Mouse (Mus musculus): Measurements from ENCODE around the gene Cacng2. TPM values are rescaled to one million over a fixed set of nuclear protein-coding genes. Genes with fewer than 3 reads are reported as not detected.

Gene Cacng2
- 28.2 and 28.4 TPM in 2 replicates for polyA plus RNA-seq (2012; rRNA removed)

DNA sequence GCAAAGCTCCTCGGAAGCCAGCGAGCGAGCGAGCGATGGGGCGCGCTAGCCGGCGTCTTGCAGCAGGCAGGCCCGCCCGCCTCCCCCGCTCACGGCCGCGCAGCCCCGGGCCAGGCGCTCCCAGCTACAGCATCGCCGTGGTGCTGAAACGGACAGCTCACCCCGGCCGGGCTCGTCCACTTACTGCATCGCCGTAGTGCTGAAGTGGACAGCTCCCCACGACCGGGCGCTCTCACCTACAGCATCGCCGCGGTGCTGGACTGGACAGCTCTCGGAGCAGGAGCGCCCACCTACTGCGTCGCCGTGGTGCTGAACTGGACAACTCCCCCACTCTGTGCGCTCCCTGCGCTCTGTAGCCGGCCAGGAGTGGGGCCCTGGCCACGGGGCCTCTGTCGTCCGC is at the start of gene Cacng2:
TSS of gene Cacng2 (minus strand) at position 325 of the 400 bp plus-strand sequence.
- TF ChIP-seq CTCF (IDR thresholded peaks at IDR 0.05; ENCODE audit: extremely low read depth, insufficient read depth, low read length) = no peak
- TF ChIP-seq POLR2A (IDR thresholded peaks at IDR 0.05; ENCODE audit: extremely low read depth, insufficient read depth, low read length) = no peak
- Histone ChIP-seq H3K27ac (ENCODE audit: insufficient read depth, low read length) (peak within 1 kb of the TSS; percentile 97), H3K4me3 (ENCODE audit: insufficient read depth, low read length) (peak within 1 kb of the TSS; percentile 77), H3K4me1 (ENCODE audit: control insufficient read depth, insufficient read depth, low read length) (no peaks in the 10 kb centered on the region; the same call in 1 of the 2 replicates)

DNA sequence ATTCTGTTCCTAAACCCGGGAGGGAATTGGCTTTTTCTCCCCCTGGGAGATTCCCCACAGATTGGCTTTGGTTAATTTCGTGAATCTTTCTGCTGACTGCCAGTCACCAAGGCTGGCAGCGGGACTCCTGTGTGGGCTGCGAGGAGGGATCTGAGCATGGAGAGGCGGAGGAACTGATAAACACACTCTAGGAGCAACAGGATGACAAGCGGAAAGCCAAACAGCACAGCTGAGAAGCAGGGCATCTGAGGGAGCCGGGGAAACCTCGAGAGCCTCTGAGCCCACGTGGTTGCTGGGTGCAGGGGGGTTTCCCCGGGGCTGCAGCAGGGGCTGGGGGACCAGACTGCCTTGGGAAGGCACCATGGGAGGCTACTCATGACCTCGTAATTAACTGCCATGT is 49.7 kb upstream of the Cacng2 start:
- no peak overlapping the region for H3K4me3 ChIP-seq (ENCODE audit: insufficient read depth, low read length)
- no peak overlapping the region for H3K27ac ChIP-seq (ENCODE audit: insufficient read depth, low read length)
- TF ChIP-seq CTCF (IDR thresholded peaks at IDR 0.05; ENCODE audit: extremely low read depth, insufficient read depth, low read length) (no peak), POLR2A (IDR thresholded peaks at IDR 0.05; ENCODE audit: extremely low read depth, insufficient read depth, low read length) (no peak)
- H3K4me1 ChIP-seq (ENCODE audit: control insufficient read depth, insufficient read depth, low read length) = peaks cover 2% of the 10 kb centered on the region

DNA sequence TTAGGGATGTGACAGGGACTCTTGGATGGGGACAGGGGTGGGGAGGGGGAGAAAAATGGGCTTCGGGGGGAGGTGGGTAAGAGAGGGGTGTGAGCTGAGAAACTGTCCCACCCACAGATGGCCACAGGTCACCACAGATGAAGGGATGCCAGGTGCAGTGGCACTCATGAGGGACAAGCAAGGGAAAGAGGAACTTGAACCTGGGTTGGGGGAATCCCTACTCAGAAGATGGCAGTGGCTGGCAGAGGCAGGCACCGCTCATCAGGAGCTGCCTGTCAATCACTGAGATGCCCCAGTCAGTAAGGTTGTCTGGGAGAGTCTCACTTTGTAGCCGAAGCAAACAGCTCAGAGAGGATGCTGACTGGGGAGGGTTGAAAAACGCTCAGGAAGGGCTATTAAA is 45.5 kb upstream of the Cacng2 start:
- no peak overlapping the region for H3K4me3 ChIP-seq (ENCODE audit: insufficient read depth, low read length)
- H3K4me1 ChIP-seq (ENCODE audit: control insufficient read depth, insufficient read depth, low read length) = no peaks in the 10 kb centered on the region
- H3K27ac ChIP-seq (ENCODE audit: insufficient read depth, low read length) = no peak overlapping the region
- TF ChIP-seq CTCF (IDR thresholded peaks at IDR 0.05; ENCODE audit: extremely low read depth, insufficient read depth, low read length) (no peak), POLR2A (IDR thresholded peaks at IDR 0.05; ENCODE audit: extremely low read depth, insufficient read depth, low read length) (no peak)

DNA sequence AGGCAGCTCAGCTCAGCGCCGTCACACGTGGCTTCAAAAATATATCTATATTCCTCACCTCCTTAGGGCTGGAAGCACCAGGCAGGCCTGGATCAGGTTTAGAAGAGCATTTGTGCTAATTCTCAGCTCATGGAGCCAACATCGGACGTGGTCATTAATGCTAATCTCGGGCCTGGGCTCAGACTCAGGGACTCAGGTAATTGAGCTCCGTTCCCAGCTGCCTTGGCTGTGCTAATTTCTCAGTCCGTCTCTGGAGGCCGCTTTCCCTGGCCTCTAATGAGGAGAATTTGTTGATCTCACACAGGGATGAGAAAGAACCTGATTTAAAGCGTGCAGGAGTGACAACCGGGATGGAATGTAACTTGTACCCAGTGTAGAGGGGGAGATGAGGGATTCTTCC is 44.6 kb upstream of the Cacng2 start:
- no peaks in the 10 kb centered on the region for H3K4me1 ChIP-seq (ENCODE audit: control insufficient read depth, insufficient read depth, low read length)
- no peak for TF ChIP-seq POLR2A (IDR thresholded peaks at IDR 0.05; ENCODE audit: extremely low read depth, insufficient read depth, low read length)
- no peak for TF ChIP-seq CTCF (IDR thresholded peaks at IDR 0.05; ENCODE audit: extremely low read depth, insufficient read depth, low read length)
- H3K27ac ChIP-seq (ENCODE audit: insufficient read depth, low read length) = no peak overlapping the region
- H3K4me3 ChIP-seq (ENCODE audit: insufficient read depth, low read length) = no peak overlapping the region

DNA sequence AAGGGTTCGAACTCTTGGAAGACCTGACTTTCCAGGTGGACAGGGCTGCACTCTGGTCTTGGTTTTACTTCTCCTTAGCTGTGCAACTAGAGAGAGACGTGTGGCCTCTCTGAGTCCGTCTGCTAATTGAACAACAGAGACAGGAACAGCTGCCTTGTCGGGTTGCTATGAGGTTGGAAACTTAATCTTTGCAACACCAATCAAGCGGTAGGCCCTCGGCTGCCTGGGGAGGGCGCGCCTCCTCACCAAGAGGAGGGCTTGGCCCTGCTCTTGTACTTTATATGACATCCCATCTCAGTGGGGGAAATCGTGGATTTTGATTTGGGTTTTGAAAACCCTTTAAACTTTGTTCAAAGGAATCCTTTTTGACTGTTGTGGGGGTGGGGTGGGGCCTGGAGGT is 42.1 kb upstream of the Cacng2 start:
- H3K4me3 ChIP-seq (ENCODE audit: insufficient read depth, low read length) = no peak overlapping the region
- H3K4me1 ChIP-seq (ENCODE audit: control insufficient read depth, insufficient read depth, low read length) = no peaks in the 10 kb centered on the region
- TF ChIP-seq POLR2A (IDR thresholded peaks at IDR 0.05; ENCODE audit: extremely low read depth, insufficient read depth, low read length) (no peak), CTCF (IDR thresholded peaks at IDR 0.05; ENCODE audit: extremely low read depth, insufficient read depth, low read length) (no peak)
- no peak overlapping the region for H3K27ac ChIP-seq (ENCODE audit: insufficient read depth, low read length)

DNA sequence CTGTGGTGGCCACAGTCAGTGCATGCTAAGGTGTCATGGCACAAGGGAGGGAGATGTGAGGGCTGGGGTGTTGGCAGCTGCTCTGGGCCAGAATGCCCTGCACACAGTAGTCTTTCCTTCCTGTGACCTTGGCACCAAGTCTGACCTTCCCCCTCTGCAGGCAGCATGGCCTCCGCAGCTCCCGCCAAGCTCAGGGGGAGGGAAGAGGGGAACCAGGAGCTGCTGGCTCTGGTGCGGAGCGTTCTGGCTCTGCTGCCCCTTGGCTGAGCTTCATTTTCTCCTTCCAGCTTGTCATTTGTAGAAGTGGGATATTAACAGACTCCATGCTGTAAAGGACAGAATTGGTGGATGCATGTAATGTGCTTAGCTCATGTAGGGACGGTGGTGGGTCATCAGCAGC is 38.5 kb upstream of the Cacng2 start:
- no peak overlapping the region for H3K4me3 ChIP-seq (ENCODE audit: insufficient read depth, low read length)
- H3K4me1 ChIP-seq (ENCODE audit: control insufficient read depth, insufficient read depth, low read length) = no peaks in the 10 kb centered on the region
- TF ChIP-seq POLR2A (IDR thresholded peaks at IDR 0.05; ENCODE audit: extremely low read depth, insufficient read depth, low read length) = no peak
- TF ChIP-seq CTCF (IDR thresholded peaks at IDR 0.05; ENCODE audit: extremely low read depth, insufficient read depth, low read length) = no peak
- H3K27ac ChIP-seq (ENCODE audit: insufficient read depth, low read length) = no peak overlapping the region

DNA sequence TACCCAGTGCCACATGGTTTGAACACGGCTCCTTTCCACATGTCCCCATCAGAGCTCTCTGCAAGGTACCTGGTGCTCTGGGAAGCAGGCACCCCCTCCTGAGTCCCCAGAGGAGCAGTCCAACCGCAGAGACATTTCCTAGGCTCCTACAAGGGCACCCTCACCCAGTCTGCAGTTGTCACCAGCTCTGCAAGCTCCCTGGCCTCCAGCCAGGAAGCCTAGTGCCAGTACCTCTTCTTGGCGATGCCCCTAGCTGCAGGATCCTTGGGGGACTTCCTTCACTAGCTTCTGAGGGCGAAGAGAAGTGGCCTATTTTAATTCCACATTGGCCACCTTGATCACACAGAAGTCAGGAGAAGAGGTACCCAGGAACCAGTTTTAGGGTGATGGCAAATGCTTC is 38.0 kb upstream of the Cacng2 start:
- TF ChIP-seq CTCF (IDR thresholded peaks at IDR 0.05; ENCODE audit: extremely low read depth, insufficient read depth, low read length) = no peak
- TF ChIP-seq POLR2A (IDR thresholded peaks at IDR 0.05; ENCODE audit: extremely low read depth, insufficient read depth, low read length) = no peak
- no peak overlapping the region for H3K4me3 ChIP-seq (ENCODE audit: insufficient read depth, low read length)
- H3K4me1 ChIP-seq (ENCODE audit: control insufficient read depth, insufficient read depth, low read length) = no peaks in the 10 kb centered on the region
- H3K27ac ChIP-seq (ENCODE audit: insufficient read depth, low read length) = no peak overlapping the region

DNA sequence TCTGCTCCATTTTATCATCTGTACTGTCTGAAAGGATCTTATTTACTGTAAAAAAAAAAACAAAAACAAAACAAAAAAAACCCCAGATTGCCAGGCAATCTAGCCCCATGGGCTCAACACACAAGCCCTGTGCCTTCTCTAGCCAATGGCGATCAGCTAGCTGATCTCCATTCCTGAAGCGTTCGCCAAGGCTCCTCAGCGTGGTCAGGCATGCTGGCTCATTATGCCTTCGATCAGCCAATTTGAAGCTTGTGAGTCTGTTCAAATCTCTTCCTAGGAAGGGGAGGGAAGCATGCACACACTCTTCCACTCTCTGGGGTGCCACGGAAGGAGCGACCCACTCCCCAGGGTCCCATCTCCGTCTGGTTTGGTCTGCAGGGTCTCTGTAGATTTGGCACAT is 37.5 kb upstream of the Cacng2 start:
- no peak overlapping the region for H3K27ac ChIP-seq (ENCODE audit: insufficient read depth, low read length)
- no peaks in the 10 kb centered on the region for H3K4me1 ChIP-seq (ENCODE audit: control insufficient read depth, insufficient read depth, low read length)
- H3K4me3 ChIP-seq (ENCODE audit: insufficient read depth, low read length) = no peak overlapping the region
- TF ChIP-seq CTCF (IDR thresholded peaks at IDR 0.05; ENCODE audit: extremely low read depth, insufficient read depth, low read length) (no peak), POLR2A (IDR thresholded peaks at IDR 0.05; ENCODE audit: extremely low read depth, insufficient read depth, low read length) (no peak)

DNA sequence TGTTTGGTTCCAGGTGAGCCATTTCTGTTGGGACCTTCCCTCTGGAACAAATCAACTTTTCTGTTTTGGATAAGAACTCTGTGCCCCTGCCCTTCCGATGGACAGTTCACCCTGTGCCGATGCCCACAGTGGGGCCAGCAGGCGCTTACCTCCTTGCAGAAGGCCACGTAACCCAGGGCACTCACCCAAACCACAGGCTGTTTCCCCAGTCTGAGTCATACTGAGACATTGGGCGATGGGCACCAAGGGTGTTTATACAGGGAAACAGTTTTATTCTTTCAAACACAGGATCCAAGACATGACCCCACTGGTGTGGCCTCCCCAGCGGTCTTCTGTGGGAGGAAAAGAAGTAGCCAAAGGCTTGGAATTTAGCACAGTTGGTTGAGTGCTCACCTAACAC is 35.6 kb upstream of the Cacng2 start:
- Histone ChIP-seq H3K4me3 (ENCODE audit: insufficient read depth, low read length) (no peak overlapping the region), H3K4me1 (ENCODE audit: control insufficient read depth, insufficient read depth, low read length) (no peaks in the 10 kb centered on the region), H3K27ac (ENCODE audit: insufficient read depth, low read length) (no peak overlapping the region)
- TF ChIP-seq CTCF (IDR thresholded peaks at IDR 0.05; ENCODE audit: extremely low read depth, insufficient read depth, low read length) = no peak
- no peak for TF ChIP-seq POLR2A (IDR thresholded peaks at IDR 0.05; ENCODE audit: extremely low read depth, insufficient read depth, low read length)

DNA sequence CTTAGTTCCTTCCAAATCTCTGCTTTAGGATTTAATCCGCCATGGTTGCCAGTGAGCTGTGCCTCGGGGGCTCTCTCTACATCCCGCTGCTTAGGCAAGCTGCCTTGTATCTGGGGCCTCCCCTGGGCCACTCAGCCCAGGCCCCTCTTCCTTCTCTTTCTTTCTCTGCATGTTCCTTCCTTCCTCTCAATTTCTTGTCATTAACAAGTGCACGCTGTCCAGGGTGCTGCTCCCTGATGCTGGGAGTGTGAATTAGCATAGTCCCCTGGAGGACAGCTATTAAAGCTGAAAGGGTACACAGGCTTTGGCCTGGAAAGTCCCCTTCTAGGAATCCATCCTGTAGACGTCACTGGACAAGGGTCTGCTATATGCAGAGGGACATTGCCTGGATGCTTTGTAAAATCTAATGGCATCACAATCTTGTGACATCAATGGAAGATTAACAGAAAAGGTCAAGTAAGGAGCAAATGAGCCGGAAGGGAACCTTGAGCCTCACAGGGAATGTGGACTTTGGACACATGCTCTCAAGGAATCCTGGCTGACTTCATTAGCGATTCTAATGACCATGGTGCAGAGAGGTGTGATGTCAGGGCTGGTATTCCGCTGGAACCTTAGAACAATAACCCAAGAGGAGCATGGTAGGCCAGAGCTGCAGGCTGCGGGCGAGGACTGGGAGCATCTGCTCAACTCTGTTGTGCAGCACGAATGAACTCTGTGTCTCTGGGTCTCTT is 33.4 kb upstream of the Cacng2 start:
- H3K4me3 ChIP-seq (ENCODE audit: insufficient read depth, low read length) = no peak overlapping the region
- no peak overlapping the region for H3K27ac ChIP-seq (ENCODE audit: insufficient read depth, low read length)
- no peaks in the 10 kb centered on the region for H3K4me1 ChIP-seq (ENCODE audit: control insufficient read depth, insufficient read depth, low read length)
- TF ChIP-seq CTCF (IDR thresholded peaks at IDR 0.05; ENCODE audit: extremely low read depth, insufficient read depth, low read length) = no peak
- TF ChIP-seq POLR2A (IDR thresholded peaks at IDR 0.05; ENCODE audit: extremely low read depth, insufficient read depth, low read length) = no peak
